Mouse (Mus musculus) CD4-positive helper T cell, adult 2 months (primary cell): ENCODE data around the gene Trp53bp1.

Experiments used
- DNase-seq: peaks from one replicate; pipeline ENCODE4 v3.0.0-alpha.2; 2012; ENCODE audit warnings: low read depth, missing footprints, low spot score

The Trp53bp1 gene

DNA sequence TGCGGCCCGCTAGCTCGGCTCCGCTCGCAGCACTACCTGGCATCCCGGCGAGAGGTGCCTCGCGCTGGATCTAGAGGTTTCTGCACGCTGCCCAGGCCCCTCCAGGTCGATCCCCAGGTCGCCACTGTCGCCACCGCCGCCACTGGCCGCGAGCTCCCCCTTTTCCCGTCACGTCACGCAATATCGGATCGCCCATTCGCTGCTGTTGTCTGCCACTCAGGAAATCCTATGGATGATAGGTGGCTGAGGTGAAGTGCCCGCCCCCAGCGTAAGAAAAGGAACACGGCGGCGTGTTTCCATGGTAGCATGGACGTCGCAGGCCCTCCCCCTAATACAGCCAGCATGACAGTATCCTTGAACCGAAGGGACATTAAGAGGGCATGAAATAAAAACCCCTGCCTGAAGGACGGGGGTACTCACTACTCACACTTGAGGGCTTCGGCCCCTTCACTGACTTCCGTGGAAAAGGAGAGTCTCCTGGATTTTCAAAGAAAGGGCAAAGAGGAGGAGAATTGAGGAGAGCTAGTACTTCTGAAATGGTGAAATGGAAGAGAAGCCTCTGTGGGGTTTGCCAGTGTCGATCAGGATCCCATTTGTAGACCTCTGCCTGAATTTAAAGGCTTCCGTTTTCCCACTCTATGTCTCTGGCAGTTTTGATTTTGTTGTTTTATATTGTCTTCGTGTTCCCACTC is at the start of gene Trp53bp1:
Gene Trp53bp1 (minus strand): TSS at position 172 of the 692 bp plus-strand sequence.
- peak; percentile 95 for DNase-seq

DNA sequence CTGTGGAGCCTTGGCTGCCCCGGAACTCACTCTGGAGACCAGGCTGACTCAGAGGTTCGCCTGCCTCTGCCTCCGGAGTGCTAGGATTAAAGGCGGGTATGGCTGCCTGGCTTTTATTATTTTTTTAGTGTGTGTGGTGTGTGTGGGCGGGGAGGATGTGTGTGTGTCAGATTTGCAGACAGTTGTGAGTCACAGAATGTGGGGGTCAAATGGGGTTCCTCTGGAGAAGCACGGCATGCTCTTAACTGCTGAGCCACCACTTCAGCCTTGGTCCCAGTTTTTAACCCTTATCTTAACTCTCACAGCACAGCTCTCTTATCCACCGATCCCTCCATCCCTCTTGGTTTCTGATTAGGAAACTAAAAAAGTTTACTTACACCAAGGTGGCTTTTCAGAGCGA is 45.1 kb upstream of the Trp53bp1 start:
- no peak for DNase-seq

DNA sequence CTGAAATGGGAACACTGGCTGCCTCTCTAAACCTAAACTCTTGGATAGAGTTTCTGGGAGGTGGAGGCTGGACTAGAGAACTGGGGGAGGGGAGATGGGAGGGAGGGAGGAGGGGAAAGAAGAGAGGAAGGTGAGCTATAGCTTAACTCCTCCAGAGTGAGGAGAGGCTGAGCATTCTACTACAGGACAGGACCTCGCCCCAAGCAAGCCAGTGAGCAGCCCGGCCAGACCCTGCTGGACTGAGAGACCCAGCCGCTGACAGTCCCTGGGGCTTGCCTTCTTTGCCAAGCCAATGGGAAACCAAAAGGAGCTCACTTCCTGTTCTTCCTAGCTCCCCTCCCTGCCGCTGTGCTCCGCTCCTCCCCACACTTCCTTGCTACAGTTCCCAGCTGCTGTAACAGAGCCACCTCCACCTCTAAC is 37.8 kb upstream of the Trp53bp1 start:
- DNase-seq: no peak

DNA sequence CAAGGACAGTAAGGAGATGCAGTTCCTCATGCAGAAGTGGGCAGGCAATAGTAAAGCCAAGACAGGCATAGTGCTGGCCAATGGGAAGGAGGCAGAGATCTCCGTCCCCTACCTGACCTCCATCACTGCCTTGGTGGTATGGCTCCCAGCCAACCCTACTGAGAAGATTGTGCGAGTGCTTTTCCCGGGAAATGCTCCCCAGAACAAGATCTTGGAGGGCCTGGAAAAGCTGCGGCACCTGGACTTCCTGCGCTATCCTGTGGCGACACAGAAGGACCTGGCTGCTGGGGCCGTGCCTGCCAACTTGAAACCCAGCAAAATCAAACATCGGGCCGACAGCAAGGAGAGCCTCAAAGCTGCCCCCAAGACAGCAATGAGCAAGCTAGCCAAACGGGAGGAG is 28.8 kb upstream of the Trp53bp1 start:
- DNase-seq: no peak

DNA sequence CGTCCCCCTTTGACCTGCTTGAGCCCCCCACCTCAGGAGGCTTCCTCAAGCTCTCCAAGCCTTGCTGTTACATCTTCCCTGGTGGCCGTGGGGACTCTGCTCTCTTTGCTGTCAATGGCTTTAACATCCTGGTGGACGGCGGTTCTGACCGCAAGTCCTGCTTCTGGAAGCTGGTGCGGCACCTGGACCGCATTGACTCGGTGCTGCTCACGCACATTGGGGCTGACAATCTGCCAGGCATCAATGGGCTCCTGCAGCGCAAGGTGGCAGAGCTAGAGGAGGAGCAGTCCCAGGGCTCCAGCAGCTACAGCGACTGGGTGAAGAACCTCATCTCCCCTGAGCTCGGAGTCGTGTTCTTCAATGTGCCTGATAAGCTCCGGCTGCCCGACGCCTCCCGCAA is 28.3 kb upstream of the Trp53bp1 start:
- DNase-seq: no peak

- DNase-seq: no peak
These were observed 26.9 kb upstream of the Trp53bp1 start for GRCm38 (mm10) chr2:121298131-121298530.

GRCm38 (mm10) chr2:121297701-121298100 is 26.5 kb upstream of the Trp53bp1 start:
- no peak for DNase-seq

DNA sequence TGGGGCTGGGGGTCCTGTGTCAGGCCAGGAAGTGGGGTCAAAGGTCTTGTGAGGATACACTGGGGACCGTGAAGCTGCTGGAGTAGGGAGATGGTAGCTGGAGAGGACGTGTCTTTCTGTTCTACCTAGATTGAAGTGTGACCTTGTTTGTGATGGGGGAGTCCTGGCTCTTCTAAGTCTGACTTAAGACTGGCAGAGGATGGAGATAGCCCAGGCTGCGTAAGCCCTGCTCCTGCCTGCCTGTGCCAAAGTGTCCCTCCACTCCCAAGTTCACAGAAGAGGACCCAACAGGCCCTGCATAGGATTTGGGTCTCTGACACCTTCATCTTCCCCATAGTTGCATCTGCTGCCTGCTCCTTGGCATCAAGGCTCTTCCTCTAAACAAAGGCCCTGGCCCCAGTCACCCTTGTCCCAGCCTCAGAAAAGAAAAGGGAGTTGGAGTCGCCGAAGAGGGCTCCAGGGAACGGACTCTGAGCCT is 25.6 kb upstream of the Trp53bp1 start:
- DNase-seq: no peak

DNA sequence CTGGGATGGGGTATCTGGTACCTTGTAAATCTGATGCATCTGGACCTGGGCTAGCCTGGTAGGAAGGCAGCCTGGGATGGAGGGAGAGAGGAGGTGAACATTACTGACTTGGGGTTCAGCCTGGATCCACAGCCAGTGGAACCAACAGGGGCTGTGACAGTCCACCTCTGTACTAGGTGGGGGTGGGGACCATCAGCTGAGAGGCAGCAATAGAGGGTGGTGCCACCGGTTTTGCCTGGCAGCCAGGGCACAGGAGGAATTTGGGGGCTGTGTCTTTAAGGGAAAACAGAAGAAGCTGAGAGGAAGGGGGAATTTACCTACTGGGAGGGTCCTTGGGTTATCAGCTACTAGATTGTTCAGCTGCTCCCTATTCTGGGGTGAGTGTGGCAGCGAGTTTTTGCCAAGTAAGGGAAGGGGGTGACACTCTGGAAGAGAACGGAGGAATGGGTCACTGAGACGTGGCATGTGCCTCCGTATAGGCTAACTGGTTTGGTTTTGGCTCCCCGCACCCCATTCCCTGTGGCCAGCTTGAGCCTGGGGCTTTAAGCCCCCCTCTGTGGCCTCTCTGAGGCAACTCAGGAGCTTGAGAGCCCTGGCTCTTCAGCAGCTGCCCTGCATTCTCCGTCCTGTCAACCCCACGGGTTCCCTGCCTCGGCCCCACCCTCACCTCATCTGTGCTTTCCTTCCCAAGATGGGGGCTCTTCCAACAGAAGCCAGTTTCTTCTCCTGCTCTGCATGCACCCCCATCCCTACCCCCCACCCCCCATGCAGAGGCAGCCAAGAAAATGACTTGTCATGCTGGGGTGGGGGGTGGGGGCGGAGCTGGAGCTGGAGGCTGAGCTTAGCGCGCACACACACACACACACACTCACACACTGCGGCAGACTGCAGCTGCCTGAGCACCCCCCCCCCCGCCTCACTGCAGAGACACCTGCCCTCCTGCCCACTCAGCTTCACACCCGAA is 24.7 kb upstream of the Trp53bp1 start:
- DNase-seq: peak; percentile 38

GRCm38 (mm10) chr2:121294753-121295607 is 23.8 kb upstream of the Trp53bp1 start:
- no peak for DNase-seq

- DNase-seq: peak; percentile 43
These were observed 23.0 kb upstream of the Trp53bp1 start for GRCm38 (mm10) chr2:121294182-121294581.

GRCm38 (mm10) chr2:121292316-121293013 is 21.3 kb upstream of the Trp53bp1 start:
- no peak for DNase-seq

DNA sequence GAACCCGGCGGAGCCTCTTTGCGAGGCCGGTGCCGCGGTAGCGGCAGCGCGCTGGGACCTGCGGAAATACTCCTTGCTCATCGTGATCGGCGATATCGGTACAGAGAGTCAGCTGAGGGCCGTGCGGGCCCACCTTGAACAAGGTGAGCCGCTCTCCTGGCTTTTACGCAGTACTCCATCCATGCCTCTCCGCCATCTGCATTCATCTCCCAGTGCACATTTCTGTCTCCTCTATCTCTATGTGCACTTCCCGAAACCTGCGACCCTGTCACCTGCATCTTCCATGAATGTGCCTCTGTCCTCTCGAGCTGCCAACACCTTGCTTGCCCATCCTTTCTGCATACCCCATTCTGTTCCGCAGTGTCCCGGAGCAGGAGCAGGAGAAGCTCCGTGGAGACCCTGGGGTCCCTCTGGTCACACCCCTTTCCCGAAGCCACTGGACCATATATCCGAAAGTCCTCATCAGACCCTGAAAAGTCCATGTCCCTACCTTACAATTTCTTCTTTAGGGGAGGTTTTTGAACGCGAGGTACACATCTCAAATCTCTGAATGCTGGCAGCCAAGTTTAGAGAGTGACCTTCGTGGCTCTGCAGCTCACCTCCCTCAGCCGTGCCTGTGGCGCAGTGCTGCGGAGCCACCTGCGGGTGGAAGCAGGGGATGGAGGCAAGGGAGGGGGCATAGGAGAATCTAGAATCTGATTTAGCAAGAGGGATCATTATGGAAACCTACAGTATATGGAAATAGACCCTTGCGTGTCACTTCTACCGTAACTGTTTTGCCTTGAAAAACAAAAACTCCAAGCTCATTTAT is 18.7 kb upstream of the Trp53bp1 start:
- peak; percentile 34 for DNase-seq

GRCm38 (mm10) chr2:121288901-121289729 is 17.9 kb upstream of the Trp53bp1 start, which contains the start of gene Map1a:
Gene Map1a (plus strand): TSS chr2:121289600.
- peak; percentile 95 for DNase-seq

- DNase-seq: no peak
These were observed 16.6 kb upstream of the Trp53bp1 start for GRCm38 (mm10) chr2:121287850-121288249.

GRCm38 (mm10) chr2:121271928-121272516 is 815 bp upstream of the Trp53bp1 start:
- DNase-seq: no peak

DNA sequence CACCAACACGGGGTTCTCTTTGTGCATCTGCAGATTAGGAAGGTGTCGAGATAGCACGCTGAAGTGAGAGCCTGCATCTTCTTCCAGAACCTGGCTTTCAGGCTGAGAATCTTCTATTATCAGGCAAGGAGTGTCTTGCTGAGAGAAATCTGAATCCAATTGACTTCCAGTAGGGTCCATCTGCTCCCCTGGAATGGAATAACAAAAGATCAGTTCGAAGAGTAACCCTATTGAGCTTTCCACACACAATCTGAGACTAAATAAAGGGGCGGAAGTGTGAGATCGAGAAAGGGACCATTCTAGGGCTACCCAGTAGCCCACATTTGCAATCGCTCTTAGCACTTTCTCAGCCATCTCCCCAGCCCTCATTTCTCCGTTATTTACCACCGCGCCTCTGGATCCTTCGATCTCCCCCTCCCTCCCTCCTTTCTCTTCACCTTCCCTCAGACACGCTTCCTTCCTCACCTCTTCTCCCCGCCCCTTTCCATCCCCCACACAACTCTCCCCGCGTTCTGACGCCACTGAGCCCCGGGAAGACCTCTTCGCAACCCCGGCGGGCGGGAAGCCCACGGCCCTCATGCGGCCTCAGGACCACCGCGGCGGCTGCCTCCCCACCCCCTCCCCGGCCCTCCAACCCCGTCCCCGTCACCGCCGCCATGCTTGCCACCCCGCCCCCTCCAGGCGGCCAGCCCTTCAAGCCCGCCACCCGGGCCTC is 529 bp downstream of the Trp53bp1 start:
- DNase-seq: no peak

- no peak for DNase-seq
These were observed 2.8 kb downstream of the Trp53bp1 start for GRCm38 (mm10) chr2:121268446-121268845.
